Mouse (Mus musculus) B cell, adult (primary cell): ENCODE data around the gene Npas3. TPM values are rescaled to one million over a fixed set of nuclear protein-coding genes. Genes with fewer than 3 reads are reported as not detected.

ENCODE experiments used
- total RNA-seq: library from RNA; stranded (reverse); gene quantifications from 4 replicates; pipeline ENCODE4 v1.2.4, GENCODE M21; 2023; ENCODE audit not compliant: inconsistent age

The Npas3 gene
- not detected in 4 replicates for total RNA-seq

DNA sequence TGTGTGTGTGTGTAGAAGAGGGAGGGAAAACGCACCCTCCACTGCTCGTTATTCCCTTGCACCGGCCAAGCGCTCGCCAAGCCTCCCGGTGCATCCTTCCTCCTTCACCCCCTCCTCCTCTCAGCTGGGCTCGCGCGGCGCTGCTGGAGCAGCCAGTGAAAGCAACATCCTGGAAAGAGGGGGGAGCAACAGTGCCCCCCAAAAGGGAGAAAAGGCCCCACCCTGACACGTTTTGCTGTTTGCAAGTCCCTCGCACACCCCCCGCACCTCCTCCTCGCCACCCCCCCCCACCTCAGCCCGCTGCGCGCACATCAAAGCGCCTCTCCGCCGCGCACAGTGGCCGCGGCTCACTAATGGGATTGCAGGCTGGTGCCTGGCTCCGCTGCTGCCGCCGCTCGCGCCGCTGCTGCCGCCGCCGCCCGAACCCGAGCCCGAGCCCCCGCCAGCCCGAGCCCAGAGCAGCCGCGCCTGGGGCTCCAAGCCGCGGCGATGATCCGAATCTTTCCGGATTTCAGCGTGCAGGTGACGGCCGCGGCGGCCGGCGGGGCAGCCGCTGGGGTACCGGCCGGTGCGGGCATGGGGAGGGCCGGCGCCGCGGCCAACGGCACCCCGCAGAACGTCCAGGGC, at the start of gene Npas3:
TSS of gene Npas3 (plus strand) at position 577 of the 627 bp plus-strand sequence.

